ENCODE assay signal across 8 mouse cellular contexts in genomic region chr1:165775518-165776294, GRCm38 (mm10). TPM values are rescaled to one million over a fixed set of nuclear protein-coding genes. Genes with fewer than 3 reads are reported as not detected.
DNase-seq lines count a peak whose midpoint lies in the region; ATAC-seq and TF ChIP-seq lines count a peak whose summit lies in the region.

No protein-coding gene starts in this region.

- TF ChIP-seq EP300 in liver, postnatal 0 days (IDR thresholded peaks at IDR 0.05; ENCODE audit: low read depth): no peak

- H3K4me3 ChIP-seq in spleen, adult 2 months (ENCODE audit: extremely low read depth, insufficient read depth, insufficient read length): no peak overlapping the region
- H3K4me3 ChIP-seq in forebrain, embryonic 11.5 days (ENCODE audit: low read depth, low read length): no peak overlapping the region
- H3K4me3 ChIP-seq in kidney, adult 2 months (ENCODE audit: insufficient read depth, low read depth, low read length): no peak overlapping the region
- no peak overlapping the region for H3K4me3 ChIP-seq in liver, postnatal 0 days (ENCODE audit: low read depth, low read length)

- H3K9ac ChIP-seq in forebrain, embryonic 11.5 days (ENCODE audit: low read length): no peak overlapping the region
- H3K9ac ChIP-seq in liver, postnatal 0 days (replicated peaks): no peak overlapping the region

- no peak overlapping the region for H3K27ac ChIP-seq in spleen, adult 2 months (ENCODE audit: insufficient read depth, low read length)
- H3K27ac ChIP-seq in forebrain, embryonic 11.5 days (ENCODE audit: low read depth, low read length): no peak overlapping the region
- no peak overlapping the region for H3K27ac ChIP-seq in kidney, adult 2 months (ENCODE audit: insufficient read depth, low read depth, low read length)
- no peak overlapping the region for H3K27ac ChIP-seq in liver, postnatal 0 days (ENCODE audit: low read depth)

- DNase-seq in spleen, adult 2 months (ENCODE audit: low read depth in 1 of 2, low spot score in 2 of 2): peak in 1 of 2 experiments; percentile 35
- no peak for DNase-seq in spleen, postnatal 14 days (ENCODE audit: low spot score in 2 of 2)
- DNase-seq in brain, adult 2 months (ENCODE audit: low read depth, low spot score): peak; percentile 77
- DNase-seq in forebrain, embryonic 11.5 days (ENCODE audit: low spot score): peak; percentile 67
- DNase-seq in kidney, adult 2 months: peak; percentile 55
- DNase-seq in liver, postnatal 0 days: peak; percentile 50
- DNase-seq in spleen, postnatal 36 days (ENCODE audit: low spot score in 2 of 2): peak; percentile 54 to 67
- DNase-seq in urinary bladder, postnatal 36 days (ENCODE audit: low spot score in 2 of 2): no peak

- H3K36me3 ChIP-seq in spleen, adult 2 months (ENCODE audit: control insufficient read depth, insufficient read depth, low read length): peaks cover 3% of the 10 kb centered on the region; the same call in 1 of the 2 replicates
- no peaks in the 10 kb centered on the region for H3K36me3 ChIP-seq in forebrain, embryonic 11.5 days (ENCODE audit: control insufficient read depth, insufficient read depth, low read length)
- H3K36me3 ChIP-seq in kidney, adult 2 months (ENCODE audit: control insufficient read depth, insufficient read depth, low read length): no peaks in the 10 kb centered on the region
- H3K36me3 ChIP-seq in liver, postnatal 0 days (replicated peaks; ENCODE audit: insufficient read depth, low read length): peaks cover 44% of the 10 kb centered on the region

- peaks cover 2% of the 10 kb centered on the region; the same call in 1 of the 2 replicates for H3K4me1 ChIP-seq in spleen, adult 2 months (ENCODE audit: control insufficient read depth, insufficient read depth, insufficient read length)
- H3K4me1 ChIP-seq in forebrain, embryonic 11.5 days (replicated peaks; ENCODE audit: control insufficient read depth, insufficient read depth, low read length): peaks cover 2% of the 10 kb centered on the region; the same call in 1 of the 2 replicates
- no peaks in the 10 kb centered on the region; the same call in 1 of the 2 replicates for H3K4me1 ChIP-seq in kidney, adult 2 months (ENCODE audit: control insufficient read depth, insufficient read depth, low read length)
- H3K4me1 ChIP-seq in liver, postnatal 0 days (ENCODE audit: insufficient read depth): peaks cover 25% of the 10 kb centered on the region

- no peaks in the 10 kb centered on the region for H3K9me3 ChIP-seq in forebrain, embryonic 11.5 days (ENCODE audit: control insufficient read depth, low read length)
- no peaks in the 10 kb centered on the region for H3K9me3 ChIP-seq in liver, postnatal 0 days (ENCODE audit: low read length)

- TF ChIP-seq CTCF in spleen, adult 2 months (IDR thresholded peaks at IDR 0.05; ENCODE audit: extremely low read depth, insufficient read depth, insufficient read length, insufficient replicate concordance): peak; percentile 53; the same call in 1 of the 2 replicates
- TF ChIP-seq CTCF in kidney, adult 2 months (conservative IDR thresholded peaks at IDR 0.05; ENCODE audit: insufficient read depth, insufficient read length, low read depth, low read length): peak; percentile 57
- peak; percentile 82 for TF ChIP-seq CTCF in liver, postnatal 0 days (IDR thresholded peaks at IDR 0.05; ENCODE audit: low read depth)

- 41% methylated on average over 19 of the region's 19 CpGs for WGBS in spleen, adult 2 months
- 46% methylated on average over 19 of the region's 19 CpGs for WGBS in forebrain, embryonic 11.5 days
- 35% methylated on average over 19 of the region's 19 CpGs for WGBS in kidney, adult 2 months
- 43% methylated on average over 19 of the region's 19 CpGs for WGBS in liver, postnatal 0 days (ENCODE audit: insufficient replicate concordance)

- TF ChIP-seq POLR2A in spleen, adult 2 months (IDR thresholded peaks at IDR 0.05; ENCODE audit: low read depth, low read length): no peak
- TF ChIP-seq POLR2A in kidney, adult 2 months (IDR thresholded peaks at IDR 0.05; ENCODE audit: low read depth, low read length): no peak

- H3K27me3 ChIP-seq in spleen, adult 2 months (ENCODE audit: control insufficient read depth, insufficient read depth, low read length): no peaks in the 10 kb centered on the region
- peaks cover 2% of the 10 kb centered on the region; the same call in 1 of the 2 replicates for H3K27me3 ChIP-seq in forebrain, embryonic 11.5 days (ENCODE audit: control insufficient read depth, insufficient read depth, low read length)
- H3K27me3 ChIP-seq in kidney, adult 2 months (replicated peaks; ENCODE audit: control insufficient read depth, insufficient read depth, low read length): no peaks in the 10 kb centered on the region
- no peaks in the 10 kb centered on the region for H3K27me3 ChIP-seq in liver, postnatal 0 days (ENCODE audit: insufficient read depth, low read length)

- no peak for ATAC-seq in forebrain, embryonic 11.5 days (replicated peaks; ENCODE audit: low FRiP score)
- ATAC-seq in liver, postnatal 0 days: no peak

- H3K4me2 ChIP-seq in forebrain, embryonic 11.5 days (ENCODE audit: low read depth, low read length, severe bottlenecking): no peak overlapping the region
- peak overlapping the region; percentile 53 for H3K4me2 ChIP-seq in liver, postnatal 0 days (ENCODE audit: low read depth, low read length)

RNA-seq across cellular contexts. Expression of gene Creg1, which starts 12.2 kb away (rescaled TPM):
- 89.4 and 101 TPM in 2 replicates for polyA plus RNA-seq in spleen, adult 2 months (2012; rRNA removed)
- 28.9 and 35.3 TPM in 2 replicates for polyA plus RNA-seq in forebrain, embryonic 11.5 days (2014; fragmentation: Nextera tagmentation; extraction: Ambion mirVana)
- 86.9 and 89.7 TPM in 2 replicates for polyA plus RNA-seq in kidney, adult 2 months (2012; rRNA removed)
- 289 and 305 TPM in 2 replicates for polyA plus RNA-seq in liver, postnatal 0 days (2015; fragmentation: Nextera tagmentation; extraction: Ambion mirVana)

RNA-seq across cellular contexts. Expression of gene Cd247, which starts 12.8 kb away (rescaled TPM):
- 38.9 and 49.1 TPM in 2 replicates for polyA plus RNA-seq in spleen, adult 2 months (2012; rRNA removed)
- polyA plus RNA-seq in forebrain, embryonic 11.5 days (2014; fragmentation: Nextera tagmentation; extraction: Ambion mirVana): 1.7 and 2.5 TPM in 2 replicates
- polyA plus RNA-seq in kidney, adult 2 months (2012; rRNA removed): 1.1 and 5.5 TPM in 2 replicates
- polyA plus RNA-seq in liver, postnatal 0 days (2015; fragmentation: Nextera tagmentation; extraction: Ambion mirVana): 0.13 and 0.43 TPM in 2 replicates

Comparison
In these comparisons a context has a peak if more than half of its experiments do, and no peak if none do; other contexts are left out.
1. DNase-seq: peak in brain, adult 2 months (single experiment), forebrain, embryonic 11.5 days (single experiment), kidney, adult 2 months (single experiment), liver, postnatal 0 days (single experiment) and spleen, postnatal 36 days (2 of 2); none in spleen, postnatal 14 days (0 of 2) and urinary bladder, postnatal 36 days (0 of 2).
2. Peak in every context shown above with its lines, with median percentiles within 50 percentile points of each other: CTCF ChIP-seq.